Mouse (Mus musculus): ENCODE measurements around the gene Adgrg1.

DNA sequence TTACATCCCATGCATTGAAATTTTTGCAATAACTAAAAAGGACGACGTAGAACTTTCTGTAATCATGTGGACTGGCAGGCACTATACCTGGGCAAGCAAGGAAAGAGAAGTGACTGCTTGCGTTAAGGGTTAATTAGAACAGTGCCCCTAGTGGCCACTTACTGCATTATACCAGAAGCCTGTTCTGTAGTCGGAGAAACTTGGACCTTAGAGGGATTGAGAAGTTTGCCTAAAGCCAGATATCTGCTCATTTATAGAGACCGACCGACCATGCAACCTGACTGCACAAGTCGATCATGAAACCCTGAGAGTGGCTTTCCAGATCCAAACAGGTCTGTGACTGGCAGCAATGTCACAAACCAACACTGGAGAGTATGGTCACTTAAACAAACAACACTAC lies 8.0 kb upstream of the Adgrg1 start:
- no peak for TF ChIP-seq CTCF (IDR thresholded peaks at IDR 0.05; ENCODE audit: low read depth, low read length)
- no peak for TF ChIP-seq POLR2A (IDR thresholded peaks at IDR 0.05; ENCODE audit: borderline replicate concordance, low read depth, low read length)

Measured in bone marrow macrophage, adult 2 months (primary cell).